Mouse (Mus musculus): ENCODE data around the gene Exoc4. TPM values are rescaled to one million over a fixed set of nuclear protein-coding genes. Genes with fewer than 3 reads are reported as not detected.

Gene Exoc4
- total RNA-seq, 2 experiments from 2014 or later = 87.6 to 90.9 TPM

DNA sequence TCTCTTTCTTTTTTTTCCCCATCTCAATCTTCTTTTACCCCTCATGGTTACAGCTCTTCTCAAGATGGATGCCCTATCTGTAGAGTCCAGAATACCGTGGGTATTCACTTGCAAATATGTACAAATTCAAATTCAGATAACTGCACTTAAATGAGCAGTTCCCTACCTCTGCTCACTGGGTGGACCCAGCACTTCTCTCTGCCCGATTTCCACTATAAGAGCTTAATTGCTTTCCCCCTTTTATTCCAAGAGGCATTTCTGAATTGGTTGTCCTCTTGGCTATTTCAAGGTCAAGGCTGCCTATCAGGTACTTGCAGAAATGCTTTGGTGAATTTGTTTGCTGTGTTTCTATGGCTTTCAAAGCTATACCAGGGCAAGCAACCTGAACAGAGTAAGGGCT lies 521.1 kb downstream of the Exoc4 start:
- TF ChIP-seq CTCF (conservative IDR thresholded peaks at IDR 0.05) = no peak
- Histone ChIP-seq H3K4me3 (no peak overlapping the region), H3K27ac (no peak overlapping the region)
- no peak for DNase-seq (ENCODE audit: low spot score in 2 of 2)

DNA sequence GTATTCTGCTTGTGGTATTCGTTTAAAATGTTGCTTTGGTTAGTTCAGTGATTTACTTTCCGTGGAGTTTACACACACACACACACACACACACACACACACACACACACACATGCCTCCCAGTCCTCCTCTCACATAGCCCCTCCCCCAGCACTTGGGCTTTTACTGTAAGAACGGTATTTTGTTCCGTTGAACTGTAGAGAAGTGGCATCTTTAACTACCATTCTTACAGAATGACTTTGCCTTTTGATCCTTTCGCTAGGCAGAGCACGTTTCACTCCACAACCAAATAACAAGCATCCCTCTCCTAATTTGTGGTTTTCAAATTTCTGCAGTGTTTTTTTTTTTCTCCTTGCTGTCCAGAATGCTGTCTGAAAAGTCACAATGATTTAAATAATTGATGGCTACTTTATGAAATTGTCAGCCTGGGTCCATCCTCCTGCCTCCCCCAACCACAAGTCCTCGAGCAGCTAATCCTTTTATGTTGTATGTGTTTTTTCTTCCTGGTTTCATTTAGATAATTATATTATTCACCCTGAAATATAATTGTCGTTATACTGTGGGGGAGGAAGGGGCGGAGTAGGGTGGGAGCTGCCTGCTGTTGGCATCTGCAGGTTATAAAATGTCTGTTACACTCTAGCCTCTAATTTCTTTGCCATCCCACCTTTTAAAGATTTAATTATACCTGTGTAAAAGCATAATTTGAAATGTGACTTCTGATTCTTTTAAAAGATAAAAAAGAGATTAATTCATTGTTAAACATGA lies 523.8 kb downstream of the Exoc4 start:
- Histone ChIP-seq H3K27ac (no peak overlapping the region), H3K4me3 (no peak overlapping the region)
- no peak for TF ChIP-seq CTCF (conservative IDR thresholded peaks at IDR 0.05)
- DNase-seq (ENCODE audit: low spot score in 2 of 2) = no peak

DNA sequence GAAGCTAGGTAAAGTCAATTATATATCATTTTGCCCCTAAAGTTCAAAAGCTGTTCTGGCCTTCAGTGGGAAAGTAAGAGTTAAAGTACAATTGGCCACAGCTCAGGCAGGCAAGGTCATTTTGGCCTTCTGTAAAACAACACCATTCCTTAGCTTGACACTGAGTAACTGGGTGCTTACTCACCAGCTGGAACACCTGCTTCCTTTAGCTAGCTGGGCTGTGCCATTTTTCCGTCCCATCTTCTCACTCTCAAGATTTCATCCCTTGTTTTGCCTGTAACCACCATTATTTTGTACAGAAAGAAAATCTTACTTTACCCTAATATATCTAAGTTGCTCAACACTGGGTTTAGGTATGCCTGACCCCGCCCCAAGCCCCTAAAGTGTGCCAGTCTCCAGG lies 543.7 kb downstream of the Exoc4 start:
- no peak for DNase-seq (ENCODE audit: low spot score in 2 of 2)
- Histone ChIP-seq H3K4me3 (no peak overlapping the region), H3K27ac (no peak overlapping the region)
- no peak for TF ChIP-seq CTCF (conservative IDR thresholded peaks at IDR 0.05)

DNA sequence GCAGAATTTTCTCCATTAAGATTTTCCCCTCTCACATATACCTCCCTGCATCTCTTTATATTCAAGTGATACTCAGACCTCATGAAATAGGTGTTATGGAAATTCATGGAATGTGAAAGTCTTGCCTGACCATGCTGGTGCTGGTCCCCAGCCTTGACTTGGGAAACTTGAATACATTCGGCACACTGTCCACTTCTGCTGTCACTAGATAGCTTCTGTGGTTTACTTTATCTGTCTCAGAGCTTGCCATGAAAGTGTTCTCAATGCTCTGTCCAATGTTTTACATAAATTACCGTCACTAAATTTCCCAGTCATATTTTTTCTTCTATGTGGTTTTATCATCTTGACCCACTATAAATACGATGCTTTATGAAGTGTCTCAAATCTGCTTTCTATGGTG lies 552.4 kb downstream of the Exoc4 start:
- no peak for TF ChIP-seq CTCF (conservative IDR thresholded peaks at IDR 0.05)
- Histone ChIP-seq H3K27ac (no peak overlapping the region), H3K4me3 (no peak overlapping the region)
- DNase-seq (ENCODE audit: low spot score in 2 of 2) = no peak

DNA sequence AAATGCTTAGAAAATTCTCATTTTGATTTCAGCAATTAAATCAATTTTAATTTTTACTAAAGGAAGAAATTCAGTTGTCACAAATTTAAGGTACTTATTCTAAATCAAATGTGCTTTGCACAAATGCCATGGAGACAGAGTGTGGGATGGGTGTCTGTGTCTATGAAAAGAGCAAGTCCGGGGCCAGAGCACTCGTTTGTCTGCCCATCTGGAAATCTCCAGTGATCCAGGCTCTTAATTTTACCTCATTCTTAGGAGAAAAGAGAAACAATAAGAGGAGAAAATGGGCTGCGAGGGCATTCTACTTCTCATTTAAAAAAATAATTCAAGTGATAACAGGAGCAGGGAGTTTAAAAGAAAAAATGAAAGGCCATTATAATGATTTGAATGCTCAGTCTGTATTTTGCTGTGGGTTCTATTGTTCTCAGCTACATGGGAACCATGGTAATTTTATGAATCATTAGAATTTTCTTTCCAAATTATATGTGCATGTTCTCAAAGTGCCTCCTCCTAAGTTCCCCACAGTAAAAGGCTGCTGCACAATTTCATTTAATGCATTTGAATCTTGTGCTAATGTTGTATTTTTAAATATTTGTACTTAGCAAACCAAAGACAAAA lies 554.7 kb downstream of the Exoc4 start:
- Histone ChIP-seq H3K4me3 (no peak overlapping the region), H3K27ac (peak overlapping the region; percentile 60)
- TF ChIP-seq CTCF (conservative IDR thresholded peaks at IDR 0.05) = no peak
- no peak for DNase-seq (ENCODE audit: low spot score in 2 of 2)

DNA sequence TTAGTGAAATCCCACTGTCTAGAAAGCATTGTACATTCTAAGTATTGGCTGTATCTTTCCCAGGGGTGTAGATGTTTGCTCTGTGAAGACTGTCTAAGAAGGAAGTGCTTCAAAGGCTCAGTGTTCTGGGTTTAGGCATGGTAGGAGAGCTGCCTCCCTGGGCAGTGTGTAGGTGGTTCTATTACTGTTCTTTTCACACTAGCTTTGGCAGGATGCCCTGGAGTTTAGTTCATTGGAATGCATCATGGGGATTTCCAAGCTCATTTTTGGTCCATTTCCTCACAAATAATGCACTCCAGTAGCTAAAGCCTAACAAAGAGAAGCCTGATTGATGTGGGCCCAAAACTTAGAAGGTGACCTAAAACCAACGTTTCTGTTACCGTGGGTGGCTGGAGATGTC lies 555.9 kb downstream of the Exoc4 start:
- DNase-seq (ENCODE audit: low spot score in 2 of 2) = peak; percentile 66 to 78
- H3K27ac ChIP-seq = peak overlapping the region; percentile 55
- no peak overlapping the region for H3K4me3 ChIP-seq
- TF ChIP-seq CTCF (conservative IDR thresholded peaks at IDR 0.05) = no peak

DNA sequence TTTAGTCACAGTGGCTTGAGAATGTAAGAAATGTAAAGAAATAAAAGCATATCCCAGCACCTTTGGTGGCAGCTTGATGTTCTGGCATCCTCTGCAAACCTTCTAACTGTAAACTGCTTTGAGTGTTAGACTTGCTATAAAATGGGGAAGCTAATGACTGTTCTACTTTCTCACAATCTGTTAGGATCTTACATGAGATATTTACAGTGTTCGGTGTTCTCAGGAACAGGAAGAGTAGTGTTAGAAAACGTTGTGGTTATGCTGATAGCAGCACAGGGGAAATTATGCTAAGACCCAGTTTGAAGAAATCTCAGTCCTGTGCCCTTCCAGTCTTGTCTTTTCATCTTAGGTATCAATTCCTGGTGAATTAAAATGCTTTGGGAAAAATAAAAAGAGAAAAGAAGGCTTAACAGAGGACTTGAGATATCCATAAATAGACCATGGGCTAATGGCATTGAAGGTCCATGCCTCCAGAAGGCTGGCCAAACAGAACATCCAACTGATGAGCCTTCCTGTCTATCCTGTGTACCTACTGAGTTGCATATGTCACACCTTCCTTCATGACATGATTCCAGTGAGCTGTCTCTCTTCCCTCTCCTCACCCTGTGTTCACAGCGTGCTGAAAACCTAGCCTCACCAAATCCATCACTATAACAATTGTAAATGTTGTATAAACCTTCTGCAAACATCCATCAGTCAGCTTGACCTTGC lies 557.3 kb downstream of the Exoc4 start:
- no peak for TF ChIP-seq CTCF (conservative IDR thresholded peaks at IDR 0.05)
- H3K4me3 ChIP-seq = no peak overlapping the region
- no peak overlapping the region for H3K27ac ChIP-seq
- DNase-seq (ENCODE audit: low spot score in 2 of 2) = no peak

DNA sequence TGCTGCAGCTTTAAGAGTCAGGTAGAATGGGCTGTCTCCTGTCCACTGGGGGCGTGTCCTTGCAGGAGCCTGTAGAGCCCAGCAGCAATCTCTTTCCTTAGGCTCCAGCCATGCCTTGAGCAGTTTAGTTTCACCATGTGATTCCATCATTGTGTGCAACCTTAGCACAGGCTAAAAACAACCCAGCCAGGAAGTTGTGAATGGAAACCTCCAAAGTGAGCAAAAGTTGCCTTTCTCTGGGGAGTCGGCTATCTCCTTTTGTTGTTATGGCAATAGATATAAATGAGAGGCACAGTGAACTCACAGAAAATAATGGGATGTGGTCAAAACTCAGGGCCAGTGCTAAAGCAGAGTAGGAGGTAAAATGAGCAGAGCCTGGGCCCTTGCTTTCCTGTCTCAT lies 565.5 kb downstream of the Exoc4 start:
- H3K27ac ChIP-seq = no peak overlapping the region
- H3K4me3 ChIP-seq = no peak overlapping the region
- no peak for TF ChIP-seq CTCF (conservative IDR thresholded peaks at IDR 0.05)
- no peak for DNase-seq (ENCODE audit: low spot score in 2 of 2)

DNA sequence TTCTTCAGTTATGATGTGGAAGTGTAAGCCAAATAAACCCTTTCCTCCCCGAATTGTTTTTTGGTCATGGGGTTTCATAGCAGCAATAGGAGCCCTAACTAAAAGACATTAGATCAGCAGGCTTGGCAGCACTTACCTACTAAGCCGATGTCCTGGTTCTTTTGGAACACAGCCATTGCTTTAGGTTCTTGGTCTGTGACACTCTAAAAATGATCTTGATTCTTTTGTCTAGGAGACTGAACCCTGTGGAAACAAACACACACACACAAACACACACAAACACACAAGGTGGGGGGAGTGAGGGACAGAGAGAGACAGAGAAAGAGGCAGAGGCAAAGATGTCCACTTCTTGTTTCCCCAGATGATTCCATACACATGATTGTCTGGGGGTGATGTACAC lies 574.3 kb downstream of the Exoc4 start:
- DNase-seq (ENCODE audit: low spot score in 2 of 2) = no peak
- Histone ChIP-seq H3K27ac (peak overlapping the region; percentile 78), H3K4me3 (no peak overlapping the region)
- TF ChIP-seq CTCF (conservative IDR thresholded peaks at IDR 0.05) = no peak

DNA sequence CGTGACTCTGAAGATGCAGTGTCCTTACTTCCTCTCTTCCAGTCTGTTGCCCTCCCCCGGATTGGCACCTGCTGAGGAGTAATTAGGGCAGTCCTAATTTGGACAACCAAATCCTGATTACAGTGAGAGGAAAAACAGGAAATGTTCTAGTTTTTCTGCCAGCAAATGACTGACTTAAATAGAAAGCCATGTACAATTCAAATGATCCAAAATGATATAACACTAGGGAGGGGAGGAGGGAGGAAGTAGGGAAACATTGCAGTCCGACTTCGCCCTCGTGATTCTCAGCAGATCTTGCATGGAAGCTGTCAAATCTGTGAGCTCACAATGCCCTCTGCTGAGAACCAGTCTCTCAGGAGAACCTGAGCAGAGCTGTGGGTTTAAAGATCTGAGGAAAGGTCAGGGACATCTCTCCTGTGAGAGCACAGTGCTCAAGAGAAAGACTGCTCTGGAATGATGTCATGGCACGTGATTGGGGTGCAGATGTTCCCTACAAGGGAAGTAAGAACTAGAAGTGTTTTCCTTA lies 575.0 kb downstream of the Exoc4 start:
- no peak overlapping the region for H3K4me3 ChIP-seq
- DNase-seq (ENCODE audit: low spot score in 2 of 2) = peak; percentile 43 to 57
- peak overlapping the region; percentile 78 for H3K27ac ChIP-seq
- TF ChIP-seq CTCF (conservative IDR thresholded peaks at IDR 0.05) = peak; percentile 38

DNA sequence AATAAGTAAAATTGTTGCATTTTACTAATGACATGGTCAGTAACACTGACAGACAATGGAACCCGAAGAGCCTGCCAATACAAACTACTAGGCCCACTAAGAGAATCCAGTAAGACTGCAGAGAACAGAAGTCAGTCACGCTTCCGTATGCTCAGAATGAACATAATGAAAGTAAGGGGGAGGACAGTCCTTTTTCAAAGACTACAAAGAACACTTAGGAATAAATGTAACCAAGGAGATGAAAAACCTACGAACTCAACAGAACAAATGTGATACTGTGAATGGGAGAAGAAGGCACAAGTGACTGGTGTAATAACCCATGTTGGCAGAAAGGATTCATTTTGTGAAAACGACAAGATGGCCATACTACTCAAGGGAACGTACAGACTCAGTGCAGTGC lies 579.6 kb downstream of the Exoc4 start:
- no peak for TF ChIP-seq CTCF (conservative IDR thresholded peaks at IDR 0.05)
- Histone ChIP-seq H3K4me3 (no peak overlapping the region), H3K27ac (no peak overlapping the region)
- DNase-seq (ENCODE audit: low spot score in 2 of 2) = peak in 1 of 2 experiments; percentile 41

DNA sequence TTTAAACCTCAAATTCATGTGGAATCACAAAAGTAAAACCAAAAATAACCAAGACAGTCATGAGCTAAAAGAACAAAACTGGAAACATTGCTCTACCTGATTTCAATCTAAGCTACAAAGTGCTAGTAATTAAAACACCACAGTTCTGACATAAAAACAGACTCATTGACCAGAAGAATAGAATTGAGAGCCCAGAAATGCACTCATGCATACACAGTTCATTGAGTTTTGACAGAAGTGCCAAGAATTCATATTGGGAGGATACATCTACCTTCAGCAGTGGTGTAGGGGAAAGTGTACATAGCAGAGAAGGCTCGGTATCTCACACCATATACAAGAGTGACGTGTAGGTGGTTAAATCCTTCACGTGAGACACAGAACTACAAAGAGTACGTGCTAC lies 580.4 kb downstream of the Exoc4 start:
- TF ChIP-seq CTCF (conservative IDR thresholded peaks at IDR 0.05) = no peak
- Histone ChIP-seq H3K27ac (no peak overlapping the region), H3K4me3 (no peak overlapping the region)

DNA sequence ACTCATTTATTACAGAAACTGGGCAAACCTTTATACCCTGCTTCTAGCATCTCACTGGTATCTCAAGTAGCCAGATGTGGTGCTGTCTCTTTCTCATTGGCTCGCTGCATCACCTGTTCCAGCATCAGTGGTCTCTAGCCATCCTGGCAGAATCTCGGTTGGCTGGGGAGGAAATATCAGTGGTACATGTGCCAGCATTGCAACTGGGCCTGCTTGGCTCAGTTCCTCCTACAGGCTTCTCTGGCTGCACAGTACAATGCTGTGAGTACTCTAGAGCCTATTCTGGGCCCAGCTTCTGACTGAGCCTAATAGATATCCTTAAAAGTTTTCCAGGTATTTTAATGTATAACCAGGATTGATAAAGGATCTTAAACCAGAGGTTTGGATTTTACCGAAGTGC lies 582.4 kb downstream of the Exoc4 start:
- no peak overlapping the region for H3K4me3 ChIP-seq
- peak; percentile 25 for TF ChIP-seq CTCF (conservative IDR thresholded peaks at IDR 0.05)
- peak in 1 of 2 experiments; percentile 28 for DNase-seq (ENCODE audit: low spot score in 2 of 2)
- H3K27ac ChIP-seq = no peak overlapping the region

More for the DNA sequence above, 580.4 kb downstream of the Exoc4 start:
- no peak for DNase-seq (ENCODE audit: low spot score in 2 of 2)
